Mouse (Mus musculus): ENCODE measurements around the gene Sart3. TPM values are rescaled to one million over a fixed set of nuclear protein-coding genes. Genes with fewer than 3 reads are reported as not detected.
A peak's percentile ranks its signal among the peaks of the same experiment; 100 is the strongest.

Sart3 gene
- total RNA-seq, 2 experiments from 2014 or later, result 41.8 to 47.3 TPM

GRCm38 (mm10) chr5:113776128-113776895 is 4.0 kb upstream of the Sart3 start:
- no peak for DNase-seq (ENCODE audit: extremely low spot score in 1 of 2, low spot score in 2 of 2)
- TF ChIP-seq CTCF (IDR thresholded peaks at IDR 0.05), result no peak
- intact Hi-C loops (cut with DNase I), result no loop called here
- peak overlapping the region; percentile 34; the same call in 1 of the 2 replicates for H3K27ac ChIP-seq
- no peak overlapping the region for H3K4me3 ChIP-seq

- H3K27ac ChIP-seq, result peak overlapping the region; percentile 5; the same call in 1 of the 2 replicates
- intact Hi-C loops (cut with DNase I), result no loop called here
Measured at GRCm38 (mm10) chr5:113775585-113775984, 3.3 kb upstream of the Sart3 start.

GRCm38 (mm10) chr5:113773664-113774063 is 1.4 kb upstream of the Sart3 start:
- peak overlapping the region; percentile 99 for H3K4me3 ChIP-seq
- peak; percentile 83 to 84 for DNase-seq (ENCODE audit: extremely low spot score in 1 of 2, low spot score in 2 of 2)
- intact Hi-C loops (cut with DNase I), result loop anchor here (1.0 to 2.0 kb wide), 4 partner anchors 42 to 181 kb away; no protein-coding TSS in a partner anchor
- H3K27ac ChIP-seq, result peak overlapping the region; percentile 16; the same call in 1 of the 2 replicates
- TF ChIP-seq CTCF (IDR thresholded peaks at IDR 0.05), result peak; percentile 94

More at GRCm38 (mm10) chr5:113775585-113775984, 3.3 kb upstream of the Sart3 start:
- no peak for DNase-seq (ENCODE audit: extremely low spot score in 1 of 2, low spot score in 2 of 2)
- TF ChIP-seq CTCF (IDR thresholded peaks at IDR 0.05), result no peak
- no peak overlapping the region for H3K4me3 ChIP-seq

- TF ChIP-seq CTCF (IDR thresholded peaks at IDR 0.05), result no peak
- no peak for DNase-seq (ENCODE audit: extremely low spot score in 1 of 2, low spot score in 2 of 2)
- intact Hi-C loops (cut with DNase I), result loop anchor here (1.0 to 2.0 kb wide), 4 partner anchors 42 to 182 kb away; no protein-coding TSS in a partner anchor
- Histone ChIP-seq H3K27ac (peak overlapping the region; percentile 77), H3K4me3 (peak overlapping the region; percentile 99)
Measured at GRCm38 (mm10) chr5:113772905-113773519, 702 bp upstream of the Sart3 start.

GRCm38 (mm10) chr5:113771213-113772162 is 822 bp downstream of the Sart3 start:
- no peak for TF ChIP-seq CTCF (IDR thresholded peaks at IDR 0.05)
- intact Hi-C loops (cut with DNase I), result loop anchor here (2.0 kb wide), 3 partner anchors 35 to 183 kb away; no protein-coding TSS in a partner anchor
- DNase-seq (ENCODE audit: extremely low spot score in 1 of 2, low spot score in 2 of 2), result peak; percentile 80 to 82
- H3K27ac ChIP-seq, result peak overlapping the region; percentile 100
- H3K4me3 ChIP-seq, result peak overlapping the region; percentile 99

- Histone ChIP-seq H3K4me3 (no peak overlapping the region), H3K27ac (peak overlapping the region; percentile 30; the same call in 1 of the 2 replicates)
- no peak for TF ChIP-seq CTCF (IDR thresholded peaks at IDR 0.05)
- DNase-seq (ENCODE audit: extremely low spot score in 1 of 2, low spot score in 2 of 2), result no peak
- intact Hi-C loops (cut with DNase I), result no loop called here
Measured at GRCm38 (mm10) chr5:113768806-113769205, 3.5 kb downstream of the Sart3 start.

- intact Hi-C loops (cut with DNase I), result no loop called here
- no peak for DNase-seq (ENCODE audit: extremely low spot score in 1 of 2, low spot score in 2 of 2)
- no peak for TF ChIP-seq CTCF (IDR thresholded peaks at IDR 0.05)
- Histone ChIP-seq H3K4me3 (no peak overlapping the region), H3K27ac (no peak overlapping the region)
Measured at GRCm38 (mm10) chr5:113765641-113766526, 6.4 kb downstream of the Sart3 start.

GRCm38 (mm10) chr5:113764426-113764825 is 7.9 kb downstream of the Sart3 start:
- H3K4me3 ChIP-seq, result no peak overlapping the region
- intact Hi-C loops (cut with DNase I), result no loop called here
- TF ChIP-seq CTCF (IDR thresholded peaks at IDR 0.05), result no peak
- DNase-seq (ENCODE audit: extremely low spot score in 1 of 2, low spot score in 2 of 2), result no peak
- H3K27ac ChIP-seq, result no peak overlapping the region

GRCm38 (mm10) chr5:113761585-113761984 is 10.7 kb downstream of the Sart3 start:
- no peak for TF ChIP-seq CTCF (IDR thresholded peaks at IDR 0.05)
- DNase-seq (ENCODE audit: extremely low spot score in 1 of 2, low spot score in 2 of 2), result no peak
- intact Hi-C loops (cut with DNase I), result no loop called here
- no peak overlapping the region for H3K4me3 ChIP-seq
- H3K27ac ChIP-seq, result no peak overlapping the region

GRCm38 (mm10) chr5:113755347-113756030 is 16.8 kb downstream of the Sart3 start:
- DNase-seq (ENCODE audit: extremely low spot score in 1 of 2, low spot score in 2 of 2), result no peak
- Histone ChIP-seq H3K4me3 (no peak overlapping the region), H3K27ac (no peak overlapping the region)
- no peak for TF ChIP-seq CTCF (IDR thresholded peaks at IDR 0.05)
- intact Hi-C loops (cut with DNase I), result no loop called here
